Mouse (Mus musculus): ENCODE results near the gene Wnt7b. TPM values are rescaled to one million over a fixed set of nuclear protein-coding genes. Genes with fewer than 3 reads are reported as not detected.

Wnt7b gene
- polyA plus RNA-seq, 1 experiment, result not detected

Other genes starting within 250 kb of the Wnt7b start
- gene Atxn10, start 246.2 kb downstream of the Wnt7b start, polyA plus RNA-seq (2012; ENCODE audit: insufficient read depth, insufficient read length, missing spikeins), result 45.7 and 47.9 TPM in 2 replicates
- not detected in 2 replicates for gene 7530416G11Rik, start 79.2 kb downstream of the Wnt7b start, polyA plus RNA-seq (2012; ENCODE audit: insufficient read depth, insufficient read length, missing spikeins)
- 53.5 and 108 TPM in 2 replicates for gene Ppara, start 152.5 kb upstream of the Wnt7b start, polyA plus RNA-seq (2012; ENCODE audit: insufficient read depth, insufficient read length, missing spikeins)
- gene Cdpf1, start 229.2 kb upstream of the Wnt7b start, polyA plus RNA-seq (2012; ENCODE audit: insufficient read depth, insufficient read length, missing spikeins), result 27.8 and 29.8 TPM in 2 replicates
- gene Pkdrej, start 239.3 kb upstream of the Wnt7b start, polyA plus RNA-seq (2012; ENCODE audit: insufficient read depth, insufficient read length, missing spikeins), result 0.28 TPM in 1 of 2 replicates, not detected in the other
- gene Ttc38, start 249.8 kb upstream of the Wnt7b start, polyA plus RNA-seq (2012; ENCODE audit: insufficient read depth, insufficient read length, missing spikeins), result 24.6 and 30.6 TPM in 2 replicates